Mouse (Mus musculus) olfactory bulb, adult 2 months (tissue): Measurements from ENCODE around the gene Zfp704.

ENCODE experiments used
- CTCF ChIP-seq: fragments of 200-500 bp; IDR thresholded peaks from 2 replicates; pipeline ENCODE4 v1.5.1; 2012; ENCODE audit warnings: low read depth, mild to moderate bottlenecking, low read length, moderate library complexity; ENCODE audit not compliant: insufficient read depth
- POLR2A ChIP-seq: fragments of 200-500 bp; IDR thresholded peaks from 2 replicates; pipeline ENCODE4 v1.6.1; 2012; ENCODE audit warnings: mild to moderate bottlenecking, low read depth, low read length, moderate library complexity; ENCODE audit not compliant: insufficient read depth

DNA sequence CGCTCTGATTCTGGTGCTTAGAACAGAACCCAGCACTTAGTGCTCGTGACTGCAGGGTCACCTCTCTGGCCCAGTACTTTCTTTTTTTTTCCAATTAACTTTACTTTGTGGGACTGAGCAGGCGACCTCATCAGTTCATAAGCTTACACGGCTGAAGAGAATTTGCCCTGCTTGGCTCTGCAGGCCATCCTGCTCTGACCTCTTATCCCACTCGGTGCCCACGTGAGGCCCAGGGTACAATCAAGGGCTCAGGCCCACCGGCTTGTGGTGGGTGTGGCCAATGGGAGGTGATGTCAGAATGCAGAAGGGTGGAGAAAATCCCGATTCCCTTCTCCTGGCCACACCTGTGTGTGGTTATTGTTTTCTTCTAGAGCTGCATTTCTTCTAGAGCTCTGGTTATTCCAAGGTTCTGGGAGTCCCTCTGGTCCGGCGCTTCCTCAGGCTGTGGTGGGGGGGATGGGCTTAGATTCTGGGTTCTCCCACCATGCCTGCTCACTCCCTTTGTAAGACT lies 153.4 kb downstream of the Zfp704 start:
- TF ChIP-seq CTCF (no peak), POLR2A (no peak)
